Mouse (Mus musculus) embryonic fibroblast, embryonic 13.5 days (primary cell): ENCODE results near the gene Nfic.

Experiments
- CTCF ChIP-seq: IDR thresholded peaks from 2 replicates; pipeline ENCODE4 v1.5.1; 2011; ENCODE audit warnings: mild to moderate bottlenecking, control low read depth, low read length, moderate library complexity, borderline replicate concordance; ENCODE audit not compliant: insufficient read depth
- POLR2A ChIP-seq: IDR thresholded peaks from 2 replicates; pipeline ENCODE4 v1.6.1; 2011; ENCODE audit warnings: low read depth, mild to moderate bottlenecking, control low read depth, low read length, moderate library complexity

DNA sequence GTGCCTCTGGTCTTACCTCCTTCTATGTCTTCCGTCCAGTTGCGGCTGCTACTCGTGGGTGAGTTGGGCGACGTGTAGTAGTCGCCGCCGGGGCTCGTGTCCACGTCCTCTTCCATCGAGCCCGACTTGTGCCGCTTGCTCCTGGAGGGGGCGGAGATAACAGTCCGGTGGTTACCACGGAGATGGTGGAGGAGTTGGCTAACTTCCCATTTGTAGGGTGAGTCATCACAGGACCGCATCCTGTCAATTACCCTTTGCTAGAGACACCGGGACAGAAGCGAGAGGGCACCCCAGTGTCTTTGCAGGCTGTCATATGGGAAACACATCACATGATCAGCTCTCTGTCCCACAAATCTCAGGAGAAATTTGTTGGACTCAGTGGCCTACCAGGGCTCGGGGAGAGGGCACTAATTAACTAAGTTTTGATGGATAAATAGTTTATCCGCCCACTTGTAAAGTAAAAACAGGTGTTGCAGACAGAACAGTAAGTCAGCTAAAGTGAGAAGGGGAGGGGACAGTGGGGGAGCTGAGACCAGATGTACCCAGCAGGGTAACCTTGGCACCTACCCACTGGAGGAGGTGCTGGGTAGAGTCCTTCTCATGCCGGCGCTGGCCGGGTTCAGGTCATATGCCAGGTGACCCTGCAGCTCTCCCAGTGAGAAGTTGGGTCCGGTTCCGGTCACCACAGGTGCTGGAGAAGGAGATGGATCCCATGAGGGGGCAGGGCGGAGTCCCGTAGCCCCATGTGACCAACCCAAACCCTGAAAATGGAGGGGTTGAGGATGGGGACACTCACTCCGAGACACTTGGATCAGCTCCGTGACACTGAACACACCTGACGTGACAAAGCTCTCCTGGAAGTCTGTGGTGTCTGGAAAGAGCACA is 47.7 kb downstream of the Nfic start:
- no peak for TF ChIP-seq CTCF
- TF ChIP-seq POLR2A = no peak
